Mouse (Mus musculus): ENCODE measurements around the gene Cpb2.

Cpb2 gene

DNA sequence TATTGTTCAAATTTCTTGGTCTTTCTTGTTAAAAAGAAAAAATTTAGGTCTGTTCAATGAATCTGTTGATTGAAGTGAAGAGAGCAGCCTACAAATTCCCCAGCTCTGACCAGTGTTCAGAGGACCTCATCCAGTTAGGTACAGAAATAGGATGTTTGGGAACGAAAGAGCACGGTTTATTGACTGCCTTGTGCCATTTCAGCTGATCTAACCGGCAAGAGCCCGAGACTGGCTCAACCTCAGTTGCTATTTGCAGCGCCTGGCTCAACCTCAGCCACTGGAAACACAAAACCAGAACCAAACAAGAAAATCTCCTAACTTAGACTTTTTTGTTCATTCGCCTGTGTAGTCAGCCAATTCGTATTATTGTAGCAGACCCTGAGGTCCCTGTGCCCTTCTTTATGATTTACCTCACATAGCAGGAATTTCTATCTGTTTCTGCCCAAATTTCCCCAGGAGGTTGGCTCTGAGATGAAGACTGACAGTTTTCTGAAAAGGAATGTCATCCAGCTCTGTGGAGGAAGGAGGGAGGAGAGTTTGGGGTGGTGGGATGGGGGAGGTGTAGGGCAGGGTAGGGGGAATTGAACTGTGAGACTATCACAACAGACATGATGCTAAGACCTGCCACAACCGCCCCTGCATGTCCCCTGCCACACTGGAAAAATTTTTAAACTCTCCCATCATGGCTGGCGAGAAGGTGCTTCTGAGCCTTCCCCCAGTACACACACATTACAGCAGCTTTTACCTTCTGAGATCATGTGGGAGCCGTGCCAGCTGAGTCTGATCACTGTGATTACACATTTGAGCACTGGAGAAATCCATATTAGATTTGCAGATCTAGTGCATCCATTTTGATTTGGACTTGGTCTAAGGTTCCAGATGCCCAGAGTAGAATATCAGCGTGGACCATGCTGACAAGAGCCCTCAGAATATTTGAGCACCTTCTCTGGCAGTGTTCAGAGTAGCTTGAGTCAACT is 4.2 kb downstream of the Cpb2 start:
- no peak for ATAC-seq (ENCODE audit: low TSS enrichment)

DNA sequence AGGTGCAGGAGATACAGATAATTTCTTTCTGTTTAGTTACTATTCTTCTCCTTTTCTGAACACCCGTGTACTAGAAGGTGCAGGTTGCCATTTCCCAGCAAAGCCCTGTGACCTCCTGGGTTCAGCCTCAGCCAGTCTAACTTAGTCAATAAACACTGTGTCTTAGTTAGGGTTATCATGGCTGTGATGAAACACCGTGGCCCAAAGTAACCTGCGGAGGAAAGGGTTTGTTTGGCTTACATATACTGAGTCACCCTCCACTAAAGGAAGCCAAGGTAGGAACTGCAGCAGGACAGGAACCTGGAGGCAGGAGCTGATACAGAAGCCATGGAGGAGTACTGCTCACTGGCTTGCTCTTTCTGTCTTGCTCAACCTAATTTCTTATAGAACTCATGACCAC is 8.3 kb downstream of the Cpb2 start:
- no peak for ATAC-seq (ENCODE audit: low TSS enrichment)

DNA sequence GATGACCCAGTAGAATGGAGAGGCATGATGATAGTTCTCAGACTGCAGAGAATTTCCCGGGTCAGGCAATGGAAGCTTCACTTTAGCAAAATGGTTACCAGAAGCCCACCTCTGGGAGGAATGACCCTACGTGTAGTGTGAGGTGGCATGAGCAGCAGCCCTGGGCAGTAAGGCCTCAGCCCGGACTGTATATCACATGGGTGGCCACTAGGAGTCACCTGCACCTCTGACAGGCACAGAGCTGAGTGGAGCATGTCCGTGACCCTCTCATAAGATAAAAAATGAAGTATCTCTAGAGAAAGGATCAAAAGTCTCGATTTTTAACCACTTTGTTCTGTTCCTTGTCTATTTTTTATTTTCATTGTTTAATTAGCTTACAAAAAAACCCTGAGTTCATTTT is 14.4 kb downstream of the Cpb2 start:
- no peak for ATAC-seq (ENCODE audit: low TSS enrichment)

DNA sequence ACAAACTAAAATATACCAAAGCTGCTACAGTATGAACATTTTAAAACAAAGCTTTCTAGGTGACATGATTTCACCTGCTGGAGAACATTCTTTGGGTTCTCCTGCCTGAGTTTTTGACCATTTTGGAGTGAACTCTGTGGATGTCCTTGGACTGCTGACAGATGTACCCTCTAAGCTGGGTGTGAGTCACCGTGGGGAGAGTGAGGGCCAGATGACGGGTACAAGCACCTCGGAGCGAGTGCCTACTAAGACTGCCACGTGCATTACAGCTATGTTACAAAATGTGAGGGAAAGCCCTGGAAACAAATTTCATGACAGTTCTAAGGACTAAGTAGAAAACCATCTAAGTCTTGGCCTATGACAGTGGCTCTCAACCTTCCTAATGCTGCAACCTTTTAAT is 27.4 kb downstream of the Cpb2 start:
- ATAC-seq (ENCODE audit: low TSS enrichment), result no peak

DNA sequence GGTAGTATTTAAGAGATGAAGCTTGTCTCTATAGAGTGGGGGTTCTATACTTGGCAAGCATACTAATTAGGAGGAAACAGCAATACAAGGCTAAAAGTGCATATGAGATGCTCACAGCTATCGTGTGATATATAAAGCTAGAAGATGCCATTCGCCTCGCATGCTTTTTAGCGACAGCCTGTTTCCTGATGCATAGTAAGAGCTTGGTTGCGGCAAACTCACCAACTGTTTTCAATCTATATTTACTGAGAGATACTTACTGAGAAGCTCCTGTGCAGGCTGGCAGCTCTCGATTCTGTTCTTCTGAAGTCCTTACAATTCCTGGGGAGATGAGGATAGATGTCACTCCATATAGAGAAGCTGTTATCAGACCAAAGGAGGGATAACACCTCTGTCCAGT is 37.6 kb downstream of the Cpb2 start:
- ATAC-seq (ENCODE audit: low TSS enrichment), result no peak

DNA sequence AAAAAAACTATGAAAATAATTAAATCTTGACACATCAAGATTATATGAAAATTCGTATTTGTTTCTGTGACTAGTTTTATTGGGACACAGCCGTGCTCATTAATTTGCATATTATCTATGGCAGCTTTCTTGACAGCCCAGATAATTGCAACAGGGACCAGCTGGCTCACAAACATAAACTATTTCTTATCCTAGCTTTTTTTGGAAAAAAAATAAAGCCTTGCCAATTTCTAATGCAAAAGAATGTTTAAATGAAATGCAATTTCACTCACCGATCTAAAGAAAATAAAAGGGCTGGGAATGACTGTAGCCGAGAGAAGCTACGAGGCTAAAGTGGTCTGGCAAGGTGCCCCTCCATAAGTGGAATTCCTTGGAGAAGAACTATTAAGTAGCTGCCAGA is 38.3 kb downstream of the Cpb2 start:
- no peak for ATAC-seq (ENCODE audit: low TSS enrichment)

DNA sequence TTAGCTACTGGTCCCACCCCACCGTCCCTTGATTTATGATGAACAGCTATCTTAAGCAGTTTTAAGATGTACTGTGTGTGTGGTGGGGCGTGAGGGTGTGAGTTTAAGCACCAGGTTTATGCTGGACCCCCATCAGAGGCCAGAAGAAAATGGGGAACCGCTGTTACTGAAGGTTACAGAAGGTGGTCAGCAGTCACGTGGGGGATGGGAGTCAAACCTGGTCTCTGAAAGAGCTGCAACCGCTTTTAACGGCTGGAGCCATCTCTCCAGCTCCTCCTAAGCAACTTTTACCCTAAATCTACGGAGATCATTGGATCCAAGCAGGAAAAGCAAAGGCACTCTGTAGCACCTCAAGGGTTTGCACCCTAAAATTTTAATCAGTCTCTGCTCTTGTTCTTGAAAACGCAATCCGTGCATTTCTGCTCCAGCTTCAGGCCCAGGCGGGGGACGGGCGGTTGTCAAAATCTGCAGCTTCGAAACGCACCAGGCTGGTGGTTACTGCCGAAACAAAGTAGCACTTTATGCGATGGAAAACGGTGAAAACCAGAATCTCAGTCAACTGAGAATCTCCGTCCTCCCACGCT is 41.6 kb downstream of the Cpb2 start:
- peak; percentile 64 for ATAC-seq (ENCODE audit: low TSS enrichment)

DNA sequence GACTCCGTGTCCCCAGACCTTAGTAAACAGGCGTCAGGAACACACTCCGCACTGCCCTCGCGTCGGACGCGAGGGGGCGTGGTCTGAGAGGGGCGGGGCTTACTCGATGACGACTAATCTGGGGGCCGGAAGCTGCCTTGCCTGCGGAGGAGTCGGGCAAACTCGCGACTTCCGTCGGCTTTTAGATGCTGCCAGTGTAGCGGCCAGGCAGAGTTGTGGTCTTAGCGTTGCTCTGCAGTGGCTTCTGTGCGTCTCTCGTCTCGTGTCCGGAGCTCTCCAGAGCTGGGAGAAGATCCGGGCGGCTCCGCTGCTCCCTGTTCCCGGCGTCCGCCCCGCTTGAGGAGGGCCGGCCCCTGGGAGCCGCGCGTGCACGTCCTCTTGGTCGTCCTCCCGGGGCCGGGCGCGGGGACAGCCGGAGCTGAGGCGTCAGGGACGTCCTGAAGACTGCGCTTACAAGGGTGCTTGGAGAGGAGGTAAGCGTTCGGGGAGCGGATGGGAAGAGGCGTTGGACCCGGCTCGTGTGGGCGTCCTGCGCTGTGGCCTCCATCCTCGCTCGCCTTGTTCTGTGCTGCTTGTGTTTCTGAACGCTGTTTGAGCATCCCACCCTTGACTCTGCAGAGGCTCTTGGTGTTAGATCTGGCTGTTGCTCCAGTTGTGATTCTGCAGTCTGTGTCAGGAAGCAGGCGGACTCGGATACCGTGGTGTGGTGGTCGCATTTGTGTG is 42.3 kb downstream of the Cpb2 start, which contains the start of gene Zc3h13:
TSS of gene Zc3h13 (plus strand) at position 181 of the 723 bp plus-strand sequence.
- ATAC-seq (ENCODE audit: low TSS enrichment), result peak; percentile 95

DNA sequence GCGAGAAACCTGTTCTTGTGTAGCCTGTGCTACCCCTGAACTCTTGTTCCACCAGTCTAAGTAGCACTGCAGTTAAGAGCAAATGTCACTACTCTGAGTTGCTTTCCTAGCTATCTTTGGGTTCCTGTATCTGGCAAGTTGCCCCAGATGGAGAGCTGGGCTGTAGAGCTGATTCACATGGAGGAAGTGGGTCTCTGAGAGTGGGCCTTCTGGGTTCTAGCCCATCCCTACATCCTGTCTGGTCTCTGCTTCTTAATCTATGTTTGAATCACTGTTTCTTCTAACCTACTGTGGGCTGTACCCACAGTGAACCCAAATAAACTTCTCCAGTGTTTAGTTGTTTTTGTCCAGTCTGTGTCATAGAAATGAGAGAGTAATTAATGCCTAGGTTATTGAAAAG is 59.0 kb downstream of the Cpb2 start:
- ATAC-seq (ENCODE audit: low TSS enrichment), result no peak

DNA sequence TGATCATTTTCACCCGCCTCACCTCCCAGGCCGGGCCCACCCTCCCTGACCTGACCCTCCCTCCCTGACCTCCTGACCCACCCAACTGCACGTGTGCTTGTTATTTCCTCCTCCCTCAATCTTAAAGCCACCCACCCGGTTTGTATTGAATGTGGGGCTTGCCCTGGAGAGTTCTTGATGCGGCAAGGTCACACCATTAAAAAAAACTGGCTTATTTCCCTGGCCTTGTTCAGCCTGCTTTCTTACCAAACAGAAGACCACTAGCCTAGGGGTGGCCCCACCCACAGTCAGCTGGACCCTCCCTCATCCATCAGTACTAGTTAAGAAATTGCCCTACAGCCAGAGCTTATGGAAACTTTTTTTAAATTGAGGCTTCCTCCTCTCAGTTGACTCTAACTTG is 61.7 kb downstream of the Cpb2 start:
- no peak for ATAC-seq (ENCODE audit: low TSS enrichment)

DNA sequence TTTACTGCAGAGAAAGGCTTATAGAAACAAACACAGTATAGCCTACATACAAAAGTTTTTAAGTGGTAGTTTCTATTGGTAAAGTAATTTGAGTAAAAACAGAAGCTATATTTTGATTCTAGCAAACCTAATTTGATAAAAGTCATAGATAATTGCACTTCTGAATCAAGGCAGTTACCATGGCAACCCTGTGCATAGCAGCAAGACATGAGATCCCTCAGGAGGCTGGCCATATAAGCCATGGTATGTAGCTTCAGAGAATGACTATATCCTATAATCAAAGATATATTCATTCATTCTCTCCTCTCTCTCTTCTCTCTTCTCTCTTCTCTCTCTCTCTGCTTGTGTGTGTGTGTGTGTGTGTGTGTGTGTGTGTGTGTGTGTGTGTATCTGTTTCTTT is 65.8 kb downstream of the Cpb2 start:
- ATAC-seq (ENCODE audit: low TSS enrichment), result no peak

DNA sequence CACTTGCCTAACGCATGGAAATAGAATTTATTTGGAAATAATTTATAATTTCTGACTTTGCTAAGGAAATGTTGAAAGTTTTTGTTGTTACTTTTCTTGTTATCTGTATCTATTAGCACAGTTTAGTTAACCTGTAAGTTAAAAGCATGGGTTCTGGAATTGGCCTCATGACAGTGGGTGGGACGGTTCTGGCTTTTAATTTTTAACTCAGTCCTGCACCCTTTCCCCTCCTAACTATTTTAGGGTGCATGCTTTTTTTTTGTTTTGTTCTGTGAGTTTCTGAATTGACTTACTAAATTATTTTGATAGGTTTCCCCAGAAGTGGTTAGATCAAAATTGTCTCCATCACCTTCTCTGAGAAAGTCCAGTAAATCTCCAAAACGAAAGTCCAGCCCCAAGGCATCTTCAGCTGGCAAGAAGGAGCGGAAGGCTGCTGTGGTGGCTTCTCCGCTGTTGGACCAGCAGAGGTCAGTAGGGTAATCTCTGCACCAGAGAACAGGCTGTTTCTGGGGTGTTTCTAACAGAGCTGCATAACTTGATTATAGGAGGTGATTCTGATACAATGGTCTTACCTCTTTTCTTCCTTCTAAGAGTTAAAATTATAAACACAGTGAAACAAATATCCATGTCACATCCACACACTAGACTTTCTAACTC is 67.4 kb downstream of the Cpb2 start:
- no peak for ATAC-seq (ENCODE audit: low TSS enrichment)

DNA sequence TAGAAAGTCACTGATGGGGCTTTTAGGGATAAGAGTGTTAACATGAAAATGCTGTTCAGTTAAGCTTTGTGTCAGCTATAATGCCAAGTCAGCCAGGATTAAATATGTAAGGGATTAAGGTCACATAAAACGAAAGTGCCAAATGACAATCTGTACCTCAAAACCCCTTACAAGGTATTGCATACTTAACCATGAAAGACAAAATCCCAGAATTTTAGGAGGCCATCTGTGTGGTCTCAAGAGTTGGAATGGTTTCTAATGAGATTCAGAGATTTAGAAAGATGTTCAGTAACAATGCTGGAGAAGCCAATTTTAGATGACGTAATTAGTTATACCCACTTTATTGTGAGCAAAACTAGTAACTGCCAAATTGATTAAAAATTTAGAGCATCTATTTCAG is 72.4 kb downstream of the Cpb2 start:
- ATAC-seq (ENCODE audit: low TSS enrichment), result no peak

DNA sequence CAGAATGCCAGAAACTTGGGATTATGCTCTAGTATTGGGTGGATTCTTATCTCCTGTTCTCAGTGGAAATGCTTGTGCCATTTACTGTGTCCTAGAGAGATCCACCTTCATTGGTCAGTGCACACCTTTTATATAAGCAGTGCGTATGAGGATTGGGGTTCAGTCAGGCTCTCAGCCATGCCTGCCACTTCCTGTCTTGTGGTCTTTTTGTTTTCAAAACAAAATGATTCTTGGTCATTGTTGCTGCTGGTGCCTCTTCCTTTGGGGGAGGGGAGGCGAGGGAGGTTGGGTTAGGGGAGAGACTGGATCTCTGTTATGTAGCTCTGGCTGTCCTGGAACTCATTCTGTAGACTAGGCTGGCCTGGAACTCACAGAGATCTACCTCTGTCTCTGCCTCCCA is 76.6 kb downstream of the Cpb2 start:
- ATAC-seq (ENCODE audit: low TSS enrichment), result no peak

DNA sequence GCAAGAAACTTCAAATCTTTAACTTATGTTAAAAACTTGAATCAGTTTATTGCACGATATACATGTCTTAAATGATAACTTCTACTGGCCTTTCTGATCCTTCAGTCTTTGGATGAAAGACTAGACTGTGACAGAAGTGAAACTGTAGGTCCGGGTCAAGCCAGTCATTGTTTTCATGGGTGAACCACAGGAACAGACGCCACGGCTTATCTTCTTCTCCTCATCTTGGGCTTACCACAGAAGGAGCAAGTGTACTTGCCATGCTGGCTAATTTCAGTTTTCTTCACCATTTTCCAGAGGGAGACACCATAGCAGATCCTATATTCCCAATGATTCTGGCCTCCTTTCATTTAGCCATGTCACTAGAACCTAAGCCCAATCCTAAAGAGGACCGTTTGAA is 78.2 kb downstream of the Cpb2 start:
- ATAC-seq (ENCODE audit: low TSS enrichment), result no peak

DNA sequence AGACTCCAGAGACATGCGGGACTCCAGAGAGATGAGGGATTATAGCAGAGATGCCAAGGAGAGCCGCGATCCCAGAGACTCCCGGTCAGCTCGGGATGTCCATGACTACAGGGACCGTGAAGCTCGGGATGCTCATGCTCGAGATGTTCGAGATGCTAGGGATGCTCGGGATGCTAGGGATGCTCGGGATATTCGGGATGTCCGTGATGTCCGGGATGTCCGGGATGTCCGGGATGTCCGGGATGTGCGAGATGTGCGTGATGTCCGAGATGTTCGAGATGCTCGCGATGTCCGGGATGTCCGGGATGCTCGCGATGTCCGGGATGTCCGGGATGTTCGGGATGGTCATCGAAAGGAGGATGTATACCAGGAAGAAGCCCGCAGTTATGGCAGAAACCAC is 81.3 kb downstream of the Cpb2 start:
- ATAC-seq (ENCODE audit: low TSS enrichment), result no peak

DNA sequence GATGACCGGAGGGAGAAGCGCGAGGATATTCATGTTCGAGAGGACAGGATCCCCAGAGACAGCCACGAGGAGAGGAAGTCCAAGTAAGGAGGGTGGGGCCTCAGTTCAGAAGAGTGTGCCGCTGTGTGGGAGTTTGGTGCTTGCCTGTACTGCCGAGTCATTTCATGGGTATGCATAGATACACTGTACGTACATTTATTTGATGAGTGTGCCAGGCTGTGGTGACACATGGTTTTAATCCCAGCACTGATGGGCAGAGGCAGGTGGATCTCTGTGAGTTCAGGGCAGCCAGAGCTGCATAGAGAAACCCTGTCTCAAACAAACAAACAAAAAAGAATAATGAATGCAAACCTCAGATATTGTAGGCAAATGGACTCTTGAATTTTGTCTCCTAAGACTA is 86.0 kb downstream of the Cpb2 start:
- ATAC-seq (ENCODE audit: low TSS enrichment), result no peak

DNA sequence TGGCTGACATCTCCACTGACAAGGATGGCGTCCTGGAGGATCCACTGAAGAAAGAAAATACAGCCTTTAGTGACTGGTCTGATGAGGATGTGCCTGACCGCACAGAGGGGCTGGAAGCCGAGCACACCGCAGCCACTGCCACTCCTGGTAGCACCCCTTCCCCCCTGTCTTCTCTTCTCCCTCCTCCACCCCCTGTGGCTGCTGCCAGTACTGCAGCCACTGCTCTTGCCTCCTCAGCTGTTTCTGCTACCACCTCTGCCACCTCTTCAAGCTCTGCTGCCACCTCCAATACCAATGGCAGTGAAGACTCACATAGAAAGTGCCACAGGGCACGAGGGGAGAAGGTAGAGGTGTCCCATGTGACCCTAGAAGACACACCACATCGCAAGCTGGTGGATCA is 88.5 kb downstream of the Cpb2 start:
- no peak; the same call in 1 of the 2 replicates for ATAC-seq (ENCODE audit: low TSS enrichment)

Measured in frontal cortex, adult (tissue).